Mouse (Mus musculus) lung, adult 2 months (tissue): ENCODE data around the gene Gm8104.
"Not testable (repeated sequence)": the region's sequence is repeated elsewhere in the genome, so short reads cannot be mapped to it uniquely, and the experiment has no call there.

ENCODE experiments used
- CTCF ChIP-seq: fragments of 200-500 bp; IDR thresholded peaks from 2 replicates; pipeline ENCODE4 v1.5.1; 2011; ENCODE audit warnings: mild to moderate bottlenecking, low read length, control low read depth; ENCODE audit not compliant: insufficient read depth
- POLR2A ChIP-seq: fragments of 200-500 bp; IDR thresholded peaks from 2 replicates; pipeline ENCODE4 v1.6.1; 2011; ENCODE audit warnings: low read depth, mild to moderate bottlenecking, control low read depth, low read length, borderline replicate concordance; ENCODE audit errors: extremely low read depth

- not testable (repeated sequence) for TF ChIP-seq CTCF, POLR2A
Measured at GRCm38 (mm10) chr14:43084936-43085730, 15.3 kb upstream of the Gm8104 start.
